Mouse (Mus musculus) inflammation-experienced regulatory T-cells (primary cell): ENCODE data around the gene Sema3a. TPM values are rescaled to one million over a fixed set of nuclear protein-coding genes. Genes with fewer than 3 reads are reported as not detected.

ENCODE experiments used
- polyA plus RNA-seq, 2 experiments: library from polyadenylated mRNA; unstranded; fragments of 100-300 nt; shearing (Covaris generic); gene quantifications; one replicate each; pipeline ENCODE4 v1.2.1; 2017

The Sema3a gene
- 1 to 10 TPM in 1 of 2 experiments, under 1 TPM in 1; 0.57 to 1.4 TPM for polyA plus RNA-seq

DNA sequence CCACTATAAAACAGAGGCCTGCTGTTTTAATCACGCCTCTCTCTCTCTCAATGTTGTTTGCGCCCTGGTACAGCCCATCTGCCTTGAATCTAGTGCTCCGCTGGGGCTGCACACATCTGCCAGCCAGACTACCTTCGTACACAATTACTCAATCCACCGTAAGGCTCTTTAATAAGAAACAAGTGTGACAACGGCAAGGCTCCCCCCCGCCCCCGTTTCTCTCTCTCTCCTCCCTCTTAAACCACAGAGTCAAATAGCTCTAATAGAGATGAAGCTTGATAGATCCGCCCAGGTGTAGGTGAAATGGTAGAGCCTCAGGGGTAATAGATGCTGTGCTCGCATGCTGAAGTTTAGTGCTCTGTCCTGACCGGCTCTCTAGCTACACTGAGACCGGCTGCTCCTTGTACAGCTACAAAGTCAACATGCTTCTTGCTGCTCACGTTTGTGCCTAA is at the start of gene Sema3a:
TSS of gene Sema3a (plus strand) at position 174 of the 452 bp plus-strand sequence.

